Mouse (Mus musculus) thymus, postnatal 10 days (tissue): ENCODE results near the gene Bmi1.
A peak's percentile ranks its signal among the peaks of the same experiment; 100 is the strongest.

ENCODE experiments used
- DNase-seq, 2 experiments: peaks; one replicate each; pipeline ENCODE4 v3.0.0; 2021; ENCODE audit warnings: low spot score in 2 of 2

Gene Bmi1

GRCm38 (mm10) chr2:18722208-18722830 lies 45.5 kb downstream of the Bmi1 start:
- DNase-seq: no peak

DNA sequence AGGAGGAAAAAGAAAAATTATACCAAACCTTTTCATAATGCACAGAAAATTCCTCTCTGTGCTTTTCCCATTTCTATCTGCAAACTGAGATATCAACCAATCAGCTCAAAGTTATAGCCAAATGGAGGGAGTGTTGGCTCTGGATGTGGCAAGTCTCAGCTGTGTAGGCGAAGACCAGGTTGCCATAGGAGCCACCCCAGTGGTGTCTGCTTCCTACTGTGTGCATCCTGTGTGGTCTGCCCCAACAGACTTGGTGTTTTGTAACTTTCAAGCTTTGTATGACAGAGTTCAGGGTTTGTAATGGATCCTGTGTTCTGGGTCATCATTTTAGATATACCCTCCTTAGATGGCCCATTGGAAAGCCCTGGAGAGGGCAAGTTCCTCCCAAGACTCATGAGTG lies 47.6 kb downstream of the Bmi1 start:
- no peak for DNase-seq

GRCm38 (mm10) chr2:18725880-18726279 lies 49.1 kb downstream of the Bmi1 start:
- DNase-seq: no peak

DNA sequence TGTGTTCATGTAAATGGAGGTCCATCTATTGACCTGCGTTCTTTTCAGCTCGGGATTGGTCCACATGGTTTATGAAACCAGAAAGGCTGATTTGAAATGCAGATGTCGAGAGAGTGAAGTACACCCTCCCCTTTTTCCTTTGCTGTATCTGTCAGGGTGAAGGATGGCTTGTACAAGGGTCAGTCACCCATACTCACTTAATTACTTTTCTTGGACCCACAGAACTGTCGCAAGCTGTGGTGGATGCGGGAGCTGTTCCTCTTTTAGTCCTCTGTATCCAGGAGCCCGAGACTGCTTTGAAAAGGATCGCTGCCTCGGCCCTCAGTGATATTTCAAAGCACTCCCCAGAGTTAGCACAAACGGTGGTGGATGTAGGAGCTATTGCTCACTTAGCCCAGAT lies 54.9 kb downstream of the Bmi1 start:
- no peak for DNase-seq

DNA sequence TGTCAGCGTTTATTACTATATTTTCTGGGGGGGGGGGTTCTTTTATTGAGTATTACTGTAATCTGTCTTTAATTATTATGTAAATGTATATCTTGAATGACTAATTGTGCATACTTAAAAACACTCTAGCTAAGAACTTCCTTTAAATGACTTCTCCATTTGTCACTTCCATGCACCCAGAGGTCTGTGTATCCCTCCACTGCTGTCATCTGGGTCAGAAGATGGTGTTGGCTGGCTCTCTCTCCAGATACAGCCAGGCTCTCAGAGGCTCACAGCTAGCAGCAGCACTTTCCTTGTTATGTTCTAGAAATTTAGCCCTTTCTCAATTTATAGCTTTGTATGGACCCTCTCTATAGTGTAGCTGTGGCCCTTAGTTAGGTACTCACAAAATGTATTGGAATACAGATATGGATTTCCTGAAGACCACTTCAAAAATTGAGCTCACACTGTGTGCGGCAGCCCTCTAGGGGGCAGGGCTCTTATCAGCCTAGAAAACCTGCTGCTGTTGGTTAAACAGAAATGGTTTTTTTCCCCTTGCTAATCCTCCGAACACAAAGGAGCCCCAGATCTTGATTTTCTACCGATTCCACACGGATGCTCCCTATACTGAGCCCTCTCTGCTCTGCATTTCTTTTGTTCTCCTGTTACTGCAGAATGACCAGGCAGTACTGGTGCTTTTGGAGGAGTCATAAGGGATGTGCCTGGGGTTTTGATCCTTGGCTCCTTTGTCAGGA lies 57.7 kb downstream of the Bmi1 start:
- peak in 1 of 2 experiments; percentile 6 for DNase-seq
